Mouse (Mus musculus): ENCODE data around the gene Ewsr1. TPM values are rescaled to one million over a fixed set of nuclear protein-coding genes. Genes with fewer than 3 reads are reported as not detected.

Ewsr1 gene
- polyA plus RNA-seq, 1 experiment from 2014 or later: 449 TPM

DNA sequence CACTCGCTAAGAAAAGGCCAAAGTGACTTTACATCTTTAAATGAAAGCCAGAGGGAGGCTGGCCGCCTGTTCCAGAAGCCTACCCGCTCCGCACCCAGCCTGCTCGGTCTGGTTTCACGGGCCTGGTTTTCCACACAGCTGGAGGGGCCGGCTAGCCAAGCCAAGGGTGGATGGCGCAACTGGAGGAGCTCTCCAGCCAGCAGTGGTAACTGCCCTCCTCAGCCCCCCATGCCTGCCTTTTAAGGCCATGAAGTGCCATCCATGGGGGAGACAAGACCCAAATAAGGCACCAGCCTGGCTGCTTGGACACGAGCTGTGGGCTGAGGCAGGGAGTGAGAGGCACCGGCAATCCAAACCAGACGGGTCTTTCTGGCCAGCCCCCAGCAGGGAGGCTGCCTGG lies 36.8 kb upstream of the Ewsr1 start:
- Histone ChIP-seq H3K4me3 (ENCODE audit: low read depth, low read length) (no peak overlapping the region), H3K9me3 (ENCODE audit: low read depth, low read length) (no peaks in the 10 kb centered on the region), H3K27ac (ENCODE audit: low read depth) (peak overlapping the region; percentile 32; the same call in 1 of the 2 replicates), H3K27me3 (ENCODE audit: insufficient read depth, low read length) (no peaks in the 10 kb centered on the region), H3K4me1 (ENCODE audit: insufficient read depth) (peaks cover 18% of the 10 kb centered on the region), H3K9ac (no peak overlapping the region), H3K4me2 (no peak overlapping the region), H3K36me3 (ENCODE audit: insufficient read depth) (no peaks in the 10 kb centered on the region)
- TF ChIP-seq CTCF (IDR thresholded peaks at IDR 0.05; ENCODE audit: low read depth): no peak
- peak; percentile 42; the same call in 1 of the 2 replicates for ATAC-seq (ENCODE audit: insufficient read depth)
- peak; percentile 42 for DNase-seq
- WGBS: 62% methylated on average over 11 of the region's 11 CpGs

DNA sequence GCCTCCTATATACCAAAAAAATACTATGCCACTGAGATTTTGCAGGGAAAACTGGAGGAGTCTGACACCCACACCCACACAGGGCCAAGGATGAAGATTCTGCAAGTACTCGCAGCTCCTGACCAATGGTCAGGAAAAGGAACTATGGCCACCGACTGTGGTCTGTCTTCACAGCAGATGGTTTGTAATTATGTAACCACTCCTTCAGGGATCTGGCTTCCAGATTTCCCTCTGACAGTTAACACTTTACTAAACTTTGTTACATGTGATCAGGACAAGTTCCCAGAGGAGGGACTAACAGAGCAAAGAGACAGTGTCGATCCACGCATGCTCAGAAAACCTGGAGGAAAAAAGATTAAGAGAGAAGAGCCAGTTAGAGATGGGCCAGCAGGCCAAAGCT lies 33.7 kb upstream of the Ewsr1 start:
- no peak for ATAC-seq (ENCODE audit: insufficient read depth)
- TF ChIP-seq CTCF (IDR thresholded peaks at IDR 0.05; ENCODE audit: low read depth): no peak
- no peak overlapping the region for H3K4me2 ChIP-seq
- no peaks in the 10 kb centered on the region for H3K4me1 ChIP-seq (ENCODE audit: insufficient read depth)
- DNase-seq: no peak
- 0 out of 2 replicates have a peak, but pooled peaks cover under 1% of the 10 kb centered on the region for H3K36me3 ChIP-seq (ENCODE audit: insufficient read depth)
- H3K9ac ChIP-seq: no peak overlapping the region
- H3K27ac ChIP-seq (ENCODE audit: low read depth): no peak overlapping the region
- 63% methylated on average over 4 of the region's 4 CpGs for WGBS
- no peak overlapping the region for H3K4me3 ChIP-seq (ENCODE audit: low read depth, low read length)
- H3K27me3 ChIP-seq (ENCODE audit: insufficient read depth, low read length): no peaks in the 10 kb centered on the region
- no peaks in the 10 kb centered on the region for H3K9me3 ChIP-seq (ENCODE audit: low read depth, low read length)

DNA sequence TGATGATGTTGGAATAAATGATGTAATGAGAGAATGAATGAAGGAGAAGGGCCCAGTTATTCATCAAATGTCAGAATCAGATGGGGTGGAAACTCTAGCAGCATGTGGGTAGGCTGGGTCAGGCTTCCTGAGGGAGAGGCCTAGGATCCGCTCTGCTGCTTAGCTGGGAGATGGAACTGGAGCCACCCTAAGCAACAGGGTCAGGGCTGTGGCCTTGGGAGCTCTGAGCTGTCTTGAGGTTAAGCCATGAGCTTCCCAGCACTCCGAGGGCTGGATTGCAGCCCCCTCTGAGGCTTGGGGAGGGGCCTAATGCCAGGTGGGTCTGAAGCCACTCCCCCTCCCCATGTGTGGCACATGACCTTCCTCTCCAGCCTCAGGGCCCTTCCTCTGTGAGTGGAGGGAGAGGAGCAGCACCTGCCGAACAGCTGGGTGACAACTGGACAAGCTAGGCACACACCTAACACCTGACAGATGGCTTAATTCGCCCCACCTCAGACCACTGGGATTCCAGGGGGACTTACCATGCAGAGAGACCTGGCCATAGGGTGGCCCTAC lies 31.1 kb upstream of the Ewsr1 start:
- Histone ChIP-seq H3K27ac (ENCODE audit: low read depth) (no peak overlapping the region), H3K9me3 (ENCODE audit: low read depth, low read length) (no peaks in the 10 kb centered on the region), H3K4me3 (ENCODE audit: low read depth, low read length) (no peak overlapping the region), H3K9ac (no peak overlapping the region), H3K36me3 (ENCODE audit: insufficient read depth) (0 out of 2 replicates have a peak, but pooled peaks cover 4% of the 10 kb centered on the region), H3K27me3 (ENCODE audit: insufficient read depth, low read length) (no peaks in the 10 kb centered on the region), H3K4me1 (ENCODE audit: insufficient read depth) (no peaks in the 10 kb centered on the region), H3K4me2 (no peak overlapping the region)
- 58% methylated on average over 4 of the region's 4 CpGs for WGBS
- no peak for TF ChIP-seq CTCF (IDR thresholded peaks at IDR 0.05; ENCODE audit: low read depth)
- DNase-seq: no peak
- ATAC-seq (ENCODE audit: insufficient read depth): no peak

DNA sequence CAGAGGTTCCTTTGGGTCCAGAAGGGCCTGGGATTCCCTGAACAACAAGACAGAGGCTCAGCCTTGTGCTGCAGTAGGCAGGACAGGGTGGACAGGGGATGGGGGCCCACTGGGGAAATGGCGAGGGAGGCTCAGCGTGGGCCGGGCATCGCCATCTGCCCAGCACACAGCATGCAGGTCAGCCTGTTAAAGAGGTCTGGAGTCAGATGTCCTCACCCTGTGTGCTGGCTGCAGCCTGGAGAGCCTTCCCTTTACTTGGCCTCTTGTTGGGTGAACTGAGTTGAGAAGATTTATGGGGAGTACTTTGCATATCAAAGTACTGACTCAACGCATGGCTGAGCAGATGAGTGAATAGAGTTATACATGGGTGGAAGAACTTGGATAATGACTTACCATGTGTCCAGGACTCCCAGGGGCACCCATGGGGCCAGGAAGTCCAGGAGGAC lies 30.0 kb upstream of the Ewsr1 start:
- Histone ChIP-seq H3K9me3 (ENCODE audit: low read depth, low read length) (no peaks in the 10 kb centered on the region), H3K4me1 (ENCODE audit: insufficient read depth) (no peaks in the 10 kb centered on the region), H3K27ac (ENCODE audit: low read depth) (no peak overlapping the region), H3K36me3 (ENCODE audit: insufficient read depth) (0 out of 2 replicates have a peak, but pooled peaks cover 4% of the 10 kb centered on the region), H3K27me3 (ENCODE audit: insufficient read depth, low read length) (no peaks in the 10 kb centered on the region), H3K9ac (no peak overlapping the region), H3K4me3 (ENCODE audit: low read depth, low read length) (no peak overlapping the region), H3K4me2 (no peak overlapping the region)
- DNase-seq: no peak
- no peak for TF ChIP-seq CTCF (IDR thresholded peaks at IDR 0.05; ENCODE audit: low read depth)
- no peak for ATAC-seq (ENCODE audit: insufficient read depth)
- WGBS: 63% methylated on average over 5 of the region's 5 CpGs

DNA sequence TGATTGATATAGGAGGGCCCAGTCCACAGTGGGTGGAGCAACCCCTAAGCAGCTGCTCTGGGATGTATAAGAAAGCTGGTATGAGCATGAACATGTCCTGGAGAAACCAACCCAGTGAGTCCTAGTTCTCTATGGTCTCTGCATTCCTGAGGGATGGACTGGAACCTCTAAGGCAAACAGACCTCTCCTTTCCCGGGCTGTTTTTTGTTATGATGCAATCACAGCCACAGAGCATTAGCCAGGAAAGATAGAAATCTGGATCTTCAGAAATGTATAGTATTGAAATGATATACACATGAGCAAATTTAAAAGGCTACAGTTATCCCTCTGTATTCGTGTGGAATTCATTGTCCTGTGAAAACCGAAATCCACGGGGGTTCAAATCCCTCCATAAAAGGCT lies 26.6 kb upstream of the Ewsr1 start:
- no peaks in the 10 kb centered on the region for H3K27me3 ChIP-seq (ENCODE audit: insufficient read depth, low read length)

DNA sequence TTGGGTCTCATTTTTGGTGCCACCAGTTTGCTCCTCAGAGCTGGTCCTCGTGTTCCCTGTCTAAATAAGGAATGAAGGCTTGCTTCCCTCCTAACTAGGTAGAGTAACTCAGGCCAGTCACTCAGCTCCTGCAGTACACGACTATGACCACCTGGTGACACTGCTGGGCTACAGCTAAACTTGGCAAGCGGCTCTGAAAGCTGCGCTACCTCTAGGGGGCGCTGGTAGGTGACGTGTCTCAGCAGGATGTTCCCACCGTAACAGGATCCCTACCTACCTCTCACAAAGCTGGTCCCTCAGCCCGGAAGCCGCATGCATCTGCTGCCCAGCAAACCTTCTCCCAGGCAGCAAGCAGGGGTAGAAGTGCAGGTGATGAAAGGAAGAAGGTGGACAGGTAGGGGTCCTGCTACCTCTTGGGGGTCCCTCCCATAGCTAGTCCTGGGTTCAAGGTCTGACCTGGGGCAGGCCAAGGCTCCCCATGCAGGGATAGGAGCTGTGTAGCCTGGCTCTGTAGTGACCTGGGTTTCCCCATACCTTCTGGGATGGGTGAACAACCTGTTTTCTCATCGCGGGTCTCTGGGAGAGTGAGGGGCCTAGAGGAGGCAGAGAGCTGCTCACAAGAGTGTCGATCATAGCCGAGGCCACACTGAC lies 16.0 kb upstream of the Ewsr1 start:
- Histone ChIP-seq H3K27ac (ENCODE audit: low read depth) (no peak overlapping the region), H3K36me3 (ENCODE audit: insufficient read depth) (0 out of 2 replicates have a peak, but pooled peaks cover 3% of the 10 kb centered on the region), H3K4me1 (ENCODE audit: insufficient read depth) (no peaks in the 10 kb centered on the region), H3K27me3 (ENCODE audit: insufficient read depth, low read length) (no peaks in the 10 kb centered on the region), H3K9me3 (ENCODE audit: low read depth, low read length) (no peaks in the 10 kb centered on the region), H3K9ac (no peak overlapping the region), H3K4me2 (no peak overlapping the region), H3K4me3 (ENCODE audit: low read depth, low read length) (no peak overlapping the region)
- peak; percentile 100 for TF ChIP-seq CTCF (IDR thresholded peaks at IDR 0.05; ENCODE audit: low read depth)
- peak; percentile 96 for DNase-seq
- peak; percentile 61; the same call in 1 of the 2 replicates for ATAC-seq (ENCODE audit: insufficient read depth)
- WGBS: 27% methylated on average over 13 of the region's 13 CpGs

More for the DNA sequence above, 26.6 kb upstream of the Ewsr1 start:
- no peak for ATAC-seq (ENCODE audit: insufficient read depth)
- no peak for TF ChIP-seq CTCF (IDR thresholded peaks at IDR 0.05; ENCODE audit: low read depth)
- WGBS: 71% methylated on average over 4 of the region's 4 CpGs
- no peak overlapping the region for H3K9ac ChIP-seq
- H3K9me3 ChIP-seq (ENCODE audit: low read depth, low read length): no peaks in the 10 kb centered on the region
- DNase-seq: no peak
- no peak overlapping the region for H3K4me2 ChIP-seq
- no peaks in the 10 kb centered on the region for H3K4me1 ChIP-seq (ENCODE audit: insufficient read depth)
- H3K4me3 ChIP-seq (ENCODE audit: low read depth, low read length): no peak overlapping the region
- 0 out of 2 replicates have a peak, but pooled peaks cover 4% of the 10 kb centered on the region for H3K36me3 ChIP-seq (ENCODE audit: insufficient read depth)
- H3K27ac ChIP-seq (ENCODE audit: low read depth): no peak overlapping the region

DNA sequence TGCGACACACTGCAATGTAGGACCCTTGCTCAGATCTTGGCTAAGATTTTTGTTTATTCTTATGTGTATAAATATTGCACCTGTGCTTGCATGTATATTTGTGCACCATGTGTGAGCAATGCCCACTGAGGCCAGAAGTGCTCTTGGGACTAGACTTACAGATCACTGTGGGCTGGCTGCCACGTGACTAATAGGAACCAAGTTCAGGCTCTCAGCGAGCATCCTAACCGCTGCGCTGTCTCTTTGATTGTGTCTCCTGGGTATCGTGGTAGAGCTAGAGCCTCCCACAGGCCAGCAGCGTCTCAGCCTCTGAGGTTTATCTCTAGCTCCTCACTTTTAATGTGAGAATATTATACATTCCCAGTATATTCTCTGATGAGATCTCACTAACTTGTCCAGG lies 14.6 kb upstream of the Ewsr1 start:
- Histone ChIP-seq H3K4me2 (no peak overlapping the region), H3K9me3 (ENCODE audit: low read depth, low read length) (no peaks in the 10 kb centered on the region), H3K27me3 (ENCODE audit: insufficient read depth, low read length) (no peaks in the 10 kb centered on the region), H3K4me3 (ENCODE audit: low read depth, low read length) (no peak overlapping the region), H3K9ac (no peak overlapping the region), H3K36me3 (ENCODE audit: insufficient read depth) (0 out of 2 replicates have a peak, but pooled peaks cover 3% of the 10 kb centered on the region), H3K4me1 (ENCODE audit: insufficient read depth) (no peaks in the 10 kb centered on the region), H3K27ac (ENCODE audit: low read depth) (no peak overlapping the region)
- DNase-seq: no peak
- no peak for ATAC-seq (ENCODE audit: insufficient read depth)
- WGBS: 75% methylated on average over 7 of the region's 7 CpGs
- no peak for TF ChIP-seq CTCF (IDR thresholded peaks at IDR 0.05; ENCODE audit: low read depth)
